Mouse (Mus musculus): ENCODE data around the gene Cops8.

The Cops8 gene

DNA sequence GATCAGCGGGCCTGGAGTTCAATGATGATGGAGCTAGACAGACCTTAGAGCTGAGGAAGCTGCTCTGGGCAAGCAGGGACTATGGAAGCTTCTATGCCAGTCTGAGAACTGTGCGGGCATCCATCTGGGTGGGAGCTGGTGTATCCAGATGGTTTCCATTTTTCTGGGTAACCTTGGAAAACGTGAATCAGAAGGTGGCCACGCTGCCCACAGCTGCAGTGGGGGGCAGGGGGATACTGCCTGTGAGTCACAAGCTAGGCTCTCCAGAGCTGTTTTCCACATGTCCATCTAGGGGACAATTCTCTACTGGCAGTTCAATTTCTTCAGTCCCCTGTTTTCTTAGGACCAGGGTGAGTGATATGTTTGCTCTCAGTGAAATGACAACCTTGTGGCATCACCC lies 49.8 kb downstream of the Cops8 start:
- DNase-seq = no peak

DNA sequence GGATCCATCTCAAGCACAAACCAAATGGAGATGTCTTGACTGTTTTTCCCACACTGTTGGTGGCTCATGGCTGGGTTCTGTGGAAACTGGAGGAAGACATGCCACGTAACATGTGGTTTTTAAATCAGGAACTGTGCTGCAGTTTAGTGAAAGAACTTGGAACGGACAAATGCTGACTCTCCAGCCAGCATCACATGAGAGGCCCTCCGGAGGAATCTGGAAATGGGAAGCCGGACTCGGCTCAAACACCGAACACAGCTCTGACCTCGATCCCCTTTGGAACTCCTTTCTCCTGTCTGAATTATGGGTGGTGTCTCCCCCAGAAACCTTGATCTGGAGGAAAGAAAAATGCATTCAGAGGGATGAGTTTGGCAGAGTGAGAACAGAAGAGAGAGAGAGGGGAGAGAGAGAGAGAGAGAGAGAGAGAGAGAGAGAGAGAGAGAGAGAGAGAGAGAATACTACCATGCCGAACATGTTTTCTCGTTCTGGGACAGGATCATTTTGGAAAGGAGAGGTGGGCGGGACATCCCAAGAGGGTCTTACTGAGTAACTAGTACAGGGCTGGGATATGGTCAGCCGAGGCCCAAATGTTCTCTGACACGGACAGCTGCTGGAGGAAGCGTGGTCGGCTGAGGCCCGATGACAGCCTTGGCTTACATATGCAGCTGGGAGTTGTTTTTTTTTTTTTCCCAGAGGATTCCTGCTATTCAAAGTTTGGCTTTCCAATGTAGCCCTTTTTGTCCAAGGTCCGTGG lies 53.9 kb downstream of the Cops8 start:
- peak; percentile 21 for DNase-seq

DNA sequence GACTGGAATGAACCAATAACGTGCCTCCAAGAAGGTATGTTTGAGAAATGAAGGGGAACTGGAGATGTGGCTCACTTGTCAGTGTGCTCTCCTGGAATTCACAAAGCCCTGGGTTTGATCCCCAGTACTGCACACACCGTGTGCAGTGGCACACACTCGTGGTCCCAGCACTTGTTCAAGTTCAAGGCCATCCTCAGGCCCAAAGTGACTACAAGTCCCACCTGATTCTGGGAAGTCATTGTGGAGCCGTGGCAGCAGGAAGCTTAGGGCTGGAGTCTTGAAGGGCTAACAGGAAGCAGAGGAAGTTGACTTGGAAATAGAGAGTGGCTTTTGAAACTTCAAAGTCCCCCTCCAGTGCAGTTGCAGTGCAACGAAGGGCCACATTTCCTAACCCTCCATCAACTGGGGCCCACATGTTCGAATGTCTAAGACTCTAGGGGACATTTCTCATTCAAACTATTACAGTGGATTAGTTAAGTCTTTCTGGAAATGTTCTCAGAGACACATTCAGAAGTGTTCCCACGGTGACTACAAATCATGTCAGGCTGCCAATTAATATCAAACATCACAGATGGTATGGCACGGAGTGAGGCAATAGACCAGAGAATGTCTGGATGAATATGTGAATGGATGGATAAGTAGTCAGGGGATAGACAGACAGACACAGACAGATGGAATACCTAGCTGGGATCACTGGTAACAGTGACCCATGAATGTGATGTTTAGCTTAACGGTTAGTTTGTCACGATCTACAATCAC lies 54.7 kb downstream of the Cops8 start:
- DNase-seq = peak; percentile 51

DNA sequence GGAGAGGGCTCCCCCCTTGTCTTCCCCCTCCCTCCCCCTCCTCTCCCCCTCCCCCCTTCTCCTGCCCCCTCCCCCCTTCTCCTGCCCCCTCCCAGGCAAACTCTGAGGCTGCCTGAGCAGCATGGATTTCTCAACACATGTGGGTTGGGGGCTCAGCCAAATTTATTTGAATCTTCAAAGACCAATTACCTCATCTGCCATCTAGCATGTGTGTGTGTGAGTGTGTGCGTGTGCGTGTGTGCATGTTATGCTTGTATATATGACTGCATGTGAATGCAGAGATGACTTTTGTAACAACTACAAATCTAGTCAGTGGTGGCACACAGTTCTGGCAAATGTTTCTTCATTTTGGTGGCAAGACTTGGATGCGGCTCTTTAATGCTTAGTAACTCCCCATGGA lies 55.8 kb downstream of the Cops8 start:
- no peak for DNase-seq

DNA sequence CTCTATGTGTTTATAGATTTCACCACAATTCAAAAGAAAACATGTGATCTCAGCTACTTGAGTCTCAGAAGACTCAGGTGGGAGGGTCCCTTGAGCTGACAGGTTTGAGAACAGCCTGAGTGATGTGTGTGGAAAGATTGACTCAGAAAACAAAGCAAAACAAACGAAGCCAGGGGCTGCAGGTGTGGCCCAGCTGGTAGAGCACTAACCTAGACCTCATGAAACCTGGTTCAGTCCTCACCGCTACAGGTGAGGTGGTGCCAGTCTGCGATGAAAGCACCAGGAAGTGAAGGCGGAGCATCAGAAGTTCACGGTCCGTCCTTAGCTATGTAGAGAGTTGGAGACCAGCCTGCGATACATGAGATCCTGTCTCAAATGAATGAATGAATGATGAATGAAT lies 57.4 kb downstream of the Cops8 start:
- DNase-seq = no peak

DNA sequence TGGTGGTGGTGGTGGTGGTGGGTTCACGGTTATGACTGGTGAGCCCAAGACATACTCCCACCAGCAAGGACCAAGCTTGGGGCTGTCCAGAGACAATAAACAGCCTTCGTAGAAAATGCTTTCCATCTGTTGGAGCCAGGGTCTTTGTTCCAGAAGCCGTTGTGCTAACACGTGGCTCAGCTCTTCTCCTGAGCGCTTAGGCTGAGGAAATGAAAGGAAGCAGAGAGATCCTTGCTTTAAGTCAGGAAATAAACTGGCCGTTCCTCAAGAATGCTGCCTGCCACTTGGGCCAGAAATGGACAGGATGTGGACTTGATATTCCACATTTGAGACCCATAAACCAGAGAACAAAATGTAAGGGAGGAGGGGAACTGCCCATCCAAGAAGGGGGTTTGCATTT lies 59.7 kb downstream of the Cops8 start:
- no peak for DNase-seq
